In the genomic region with DNA sequence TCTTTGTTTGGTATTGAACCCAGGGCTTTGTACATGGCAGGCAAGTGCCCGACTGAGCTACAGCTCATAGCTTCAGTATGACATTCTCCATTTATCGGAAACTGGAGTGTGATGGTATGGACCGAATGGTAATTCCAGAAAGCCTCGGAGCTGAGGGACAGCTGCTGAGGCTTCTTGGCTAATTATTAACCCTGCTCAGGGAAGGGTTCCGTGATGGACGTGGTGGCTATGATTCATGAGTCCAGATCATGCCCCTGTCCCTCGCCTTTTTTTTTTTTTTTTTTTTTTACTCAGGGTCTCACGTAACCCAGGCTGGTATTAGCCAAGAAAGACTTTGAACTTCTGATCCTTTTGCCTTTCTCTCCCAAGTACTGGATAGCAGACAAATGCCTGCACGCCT, we compare ENCODE assay signal across 17 mouse cellular contexts. TPM values are rescaled to one million over a fixed set of nuclear protein-coding genes. Genes with fewer than 3 reads are reported as not detected.
DNase-seq lines count a peak whose midpoint lies in the region; ATAC-seq and TF ChIP-seq lines count a peak whose summit lies in the region.
"Had no signal": no experiment of that assay in that cellular context is flagged by ENCODE, and none has a peak within 500 bp of the region (broad histone marks: within the 10 kb centered on the region; RNA-seq: fewer than 3 reads in every experiment).

No protein-coding gene starts in this region.

- H3K27ac ChIP-seq in kidney, adult 2 months (ENCODE audit: insufficient read depth, low read depth, low read length) = no peak overlapping the region
- no peak overlapping the region for H3K27ac ChIP-seq in liver, embryonic 16.5 days (ENCODE audit: low read length)
- no peak overlapping the region for H3K27ac ChIP-seq in liver, embryonic 12.5 days
- peak overlapping the region; percentile 81 for H3K27ac ChIP-seq in intestine, embryonic 16.5 days (ENCODE audit: low read length)
- peak overlapping the region; percentile 71; the same call in 1 of the 2 replicates for H3K27ac ChIP-seq in stomach, embryonic 15.5 days
- H3K27ac ChIP-seq in midbrain, embryonic 10.5 days (replicated peaks) = no peak overlapping the region
- no peak overlapping the region for H3K27ac ChIP-seq in hindbrain, embryonic 13.5 days
- H3K27ac ChIP-seq: gastrocnemius, adult 2 months; limb, embryonic 15.5 days had no signal

- TF ChIP-seq POLR2A in kidney, adult 2 months (IDR thresholded peaks at IDR 0.05; ENCODE audit: low read depth, low read length) = no peak

- H3K4me3 ChIP-seq in kidney, adult 2 months (ENCODE audit: insufficient read depth, low read depth, low read length) = no peak overlapping the region
- no peak overlapping the region for H3K4me3 ChIP-seq in liver, embryonic 16.5 days (ENCODE audit: low read depth, low read length)
- H3K4me3 ChIP-seq in liver, embryonic 12.5 days = no peak overlapping the region
- H3K4me3 ChIP-seq in intestine, embryonic 16.5 days (ENCODE audit: low read length) = no peak overlapping the region
- H3K4me3 ChIP-seq in stomach, embryonic 15.5 days (replicated peaks) = no peak overlapping the region
- H3K4me3 ChIP-seq in midbrain, embryonic 10.5 days = no peak overlapping the region
- H3K4me3 ChIP-seq in hindbrain, embryonic 13.5 days = no peak overlapping the region
- H3K4me3 ChIP-seq: gastrocnemius, adult 2 months; limb, embryonic 15.5 days; megakaryocyte, embryonic 14.5 days had no signal

- H3K9ac ChIP-seq in liver, embryonic 16.5 days (ENCODE audit: low read depth, low read length) = no peak overlapping the region
- H3K9ac ChIP-seq in liver, embryonic 12.5 days = no peak overlapping the region
- H3K9ac ChIP-seq in intestine, embryonic 16.5 days (ENCODE audit: low read depth, low read length) = 0 out of 2 replicates have a peak overlapping the region, but pooled peaks have one; percentile 12
- H3K9ac ChIP-seq in stomach, embryonic 15.5 days = no peak overlapping the region
- H3K9ac ChIP-seq in hindbrain, embryonic 13.5 days = no peak overlapping the region
- H3K9ac ChIP-seq: forebrain, postnatal 0 days; limb, embryonic 15.5 days had no signal

- H3K27me3 ChIP-seq in kidney, adult 2 months (replicated peaks; ENCODE audit: control insufficient read depth, insufficient read depth, low read length) = no peaks in the 10 kb centered on the region
- H3K27me3 ChIP-seq in liver, embryonic 16.5 days (ENCODE audit: control insufficient read depth, insufficient read depth, low read depth, low read length) = peaks cover 6% of the 10 kb centered on the region; the same call in 1 of the 2 replicates
- peaks cover 17% of the 10 kb centered on the region for H3K27me3 ChIP-seq in liver, embryonic 12.5 days (replicated peaks)
- no peaks in the 10 kb centered on the region for H3K27me3 ChIP-seq in intestine, embryonic 16.5 days (replicated peaks; ENCODE audit: control insufficient read depth, insufficient read depth, low read length)
- H3K27me3 ChIP-seq in stomach, embryonic 15.5 days (replicated peaks) = no peaks in the 10 kb centered on the region
- H3K27me3 ChIP-seq in midbrain, embryonic 10.5 days (ENCODE audit: low read depth, poor library complexity, severe bottlenecking) = peaks cover 18% of the 10 kb centered on the region
- H3K27me3 ChIP-seq in hindbrain, embryonic 13.5 days = no peaks in the 10 kb centered on the region
- H3K27me3 ChIP-seq: limb, embryonic 15.5 days had no signal

- WGBS in kidney, adult 2 months = 49% methylated on average over 9 of the region's 9 CpGs
- 63% methylated on average over 9 of the region's 9 CpGs for WGBS in liver, embryonic 16.5 days (ENCODE audit: insufficient replicate concordance)
- 76% methylated on average over 9 of the region's 9 CpGs for WGBS in liver, embryonic 12.5 days (ENCODE audit: insufficient replicate concordance)
- 59% methylated on average over 9 of the region's 9 CpGs for WGBS in intestine, embryonic 16.5 days
- 68% methylated on average over 9 of the region's 9 CpGs for WGBS in stomach, embryonic 15.5 days
- 86% methylated on average over 9 of the region's 9 CpGs for WGBS in midbrain, embryonic 10.5 days
- WGBS in hindbrain, embryonic 13.5 days = 73% methylated on average over 9 of the region's 9 CpGs

- no peaks in the 10 kb centered on the region for H3K36me3 ChIP-seq in kidney, adult 2 months (ENCODE audit: control insufficient read depth, insufficient read depth, low read length)
- H3K36me3 ChIP-seq in liver, embryonic 16.5 days (ENCODE audit: control insufficient read depth, insufficient read depth) = no peaks in the 10 kb centered on the region
- H3K36me3 ChIP-seq in liver, embryonic 12.5 days = no peaks in the 10 kb centered on the region
- no peaks in the 10 kb centered on the region for H3K36me3 ChIP-seq in intestine, embryonic 16.5 days (ENCODE audit: control insufficient read depth, insufficient read depth, low read length)
- H3K36me3 ChIP-seq in stomach, embryonic 15.5 days = no peaks in the 10 kb centered on the region
- H3K36me3 ChIP-seq in midbrain, embryonic 10.5 days = no peaks in the 10 kb centered on the region
- no peaks in the 10 kb centered on the region for H3K36me3 ChIP-seq in hindbrain, embryonic 13.5 days
- H3K36me3 ChIP-seq: limb, embryonic 15.5 days had no signal

- peak; percentile 42 for DNase-seq in kidney, adult 2 months
- DNase-seq in kidney, postnatal 4 days = no peak
- DNase-seq in midbrain, embryonic 10.5 days (ENCODE audit: low spot score) = no peak
- DNase-seq: adrenal gland, postnatal 36 days; cerebellum, adult 2 months; forebrain, postnatal 0 days; gastrocnemius, adult 2 months; lung, postnatal 14 days; right cerebral cortex, adult 18-20 months had no signal

- H3K9me3 ChIP-seq in liver, embryonic 16.5 days (replicated peaks; ENCODE audit: control insufficient read depth, low read length) = no peaks in the 10 kb centered on the region
- no peaks in the 10 kb centered on the region for H3K9me3 ChIP-seq in liver, embryonic 12.5 days (replicated peaks)
- H3K9me3 ChIP-seq in intestine, embryonic 16.5 days (ENCODE audit: control insufficient read depth, low read length) = no peaks in the 10 kb centered on the region
- no peaks in the 10 kb centered on the region for H3K9me3 ChIP-seq in stomach, embryonic 15.5 days
- H3K9me3 ChIP-seq in midbrain, embryonic 10.5 days (replicated peaks) = no peaks in the 10 kb centered on the region
- H3K9me3 ChIP-seq in hindbrain, embryonic 13.5 days = no peaks in the 10 kb centered on the region
- H3K9me3 ChIP-seq: limb, embryonic 15.5 days had no signal

- no peak overlapping the region for H3K4me2 ChIP-seq in liver, embryonic 16.5 days (ENCODE audit: low read depth, low read length)
- no peak overlapping the region for H3K4me2 ChIP-seq in liver, embryonic 12.5 days
- H3K4me2 ChIP-seq in intestine, embryonic 16.5 days (ENCODE audit: low read depth, low read length) = peak overlapping the region; percentile 6; the same call in 1 of the 2 replicates
- peak overlapping the region; percentile 19; the same call in 1 of the 2 replicates for H3K4me2 ChIP-seq in stomach, embryonic 15.5 days
- no peak overlapping the region for H3K4me2 ChIP-seq in hindbrain, embryonic 13.5 days
- H3K4me2 ChIP-seq: limb, embryonic 15.5 days had no signal

- TF ChIP-seq CTCF in kidney, adult 2 months (conservative IDR thresholded peaks at IDR 0.05; ENCODE audit: insufficient read depth, insufficient read length, low read depth, low read length) = no peak

- peak; percentile 65 for ATAC-seq in liver, embryonic 16.5 days (ENCODE audit: low read depth)
- ATAC-seq in liver, embryonic 12.5 days = no peak
- peak; percentile 70 for ATAC-seq in intestine, embryonic 16.5 days
- 0 out of 2 replicates have a peak, but pooled peaks have one; percentile 21 for ATAC-seq in stomach, embryonic 15.5 days (ENCODE audit: insufficient read depth, low FRiP score, low read depth)
- no peak for ATAC-seq in hindbrain, embryonic 13.5 days (ENCODE audit: low FRiP score)
- ATAC-seq: forebrain, postnatal 0 days; midbrain, embryonic 16.5 days had no signal

- H3K4me1 ChIP-seq in kidney, adult 2 months (ENCODE audit: control insufficient read depth, insufficient read depth, low read length) = no peaks in the 10 kb centered on the region
- peaks cover 12% of the 10 kb centered on the region for H3K4me1 ChIP-seq in liver, embryonic 16.5 days (ENCODE audit: control insufficient read depth, low read depth, low read length)
- H3K4me1 ChIP-seq in liver, embryonic 12.5 days = peaks cover 31% of the 10 kb centered on the region
- peaks cover 18% of the 10 kb centered on the region for H3K4me1 ChIP-seq in intestine, embryonic 16.5 days (ENCODE audit: control insufficient read depth, insufficient read depth, low read length)
- H3K4me1 ChIP-seq in stomach, embryonic 15.5 days = peaks cover 14% of the 10 kb centered on the region
- H3K4me1 ChIP-seq in midbrain, embryonic 10.5 days = peaks cover 16% of the 10 kb centered on the region
- peaks cover 3% of the 10 kb centered on the region for H3K4me1 ChIP-seq in hindbrain, embryonic 13.5 days (replicated peaks)

RNA-seq across cellular contexts. Expression of a gene that starts 3.1 kb away (rescaled TPM):
- polyA plus RNA-seq in kidney, adult 2 months (2012; rRNA removed) = 28.0 and 54.7 TPM in 2 replicates
- 255 and 258 TPM in 2 replicates for polyA plus RNA-seq in liver, embryonic 16.5 days (2015; fragmentation: Nextera tagmentation; extraction: Ambion mirVana)
- polyA plus RNA-seq in liver, embryonic 12.5 days (2016; fragmentation: Nextera tagmentation; extraction: Ambion mirVana) = 571 and 617 TPM in 2 replicates
- 1,797 and 1,804 TPM in 2 replicates for polyA plus RNA-seq in intestine, embryonic 16.5 days (2015; fragmentation: Nextera tagmentation; extraction: Ambion mirVana)
- polyA plus RNA-seq in stomach, embryonic 15.5 days (2015; fragmentation: Nextera tagmentation; extraction: Ambion mirVana) = 1,706 and 1,913 TPM in 2 replicates
- 2,755 and 2,780 TPM in 2 replicates for polyA plus RNA-seq in midbrain, embryonic 10.5 days (2016; fragmentation: Nextera tagmentation; extraction: Ambion mirVana)
- polyA plus RNA-seq in hindbrain, embryonic 13.5 days (2015; fragmentation: Nextera tagmentation; extraction: Ambion mirVana) = 5,412 and 5,881 TPM in 2 replicates

Comparison
In these comparisons a context has a peak if more than half of its experiments do, and no peak if none do; other contexts are left out.
1. ATAC-seq: peak in liver, embryonic 16.5 days (single experiment), intestine, embryonic 16.5 days (single experiment) and stomach, embryonic 15.5 days (single experiment); none in liver, embryonic 12.5 days (single experiment) and hindbrain, embryonic 13.5 days (single experiment).
2. H3K27ac ChIP-seq: peak in intestine, embryonic 16.5 days (single experiment) and stomach, embryonic 15.5 days (single experiment); none in kidney, adult 2 months (single experiment), liver, embryonic 16.5 days (single experiment), liver, embryonic 12.5 days (single experiment), midbrain, embryonic 10.5 days (single experiment) and hindbrain, embryonic 13.5 days (single experiment).
3. H3K4me2 ChIP-seq: peak in intestine, embryonic 16.5 days (single experiment) and stomach, embryonic 15.5 days (single experiment); none in liver, embryonic 16.5 days (single experiment), liver, embryonic 12.5 days (single experiment) and hindbrain, embryonic 13.5 days (single experiment).